Mouse (Mus musculus) c-Kit-positive CD71-positive TER-119-positive erythroid progenitor cells, embryonic 14.5 days (primary cell): ENCODE measurements around the gene Senp6.

Experiments used
- DNase-seq: peaks from one replicate; pipeline ENCODE4 v3.0.0-alpha.2; 2013; ENCODE audit warnings: low spot score

The Senp6 gene

DNA sequence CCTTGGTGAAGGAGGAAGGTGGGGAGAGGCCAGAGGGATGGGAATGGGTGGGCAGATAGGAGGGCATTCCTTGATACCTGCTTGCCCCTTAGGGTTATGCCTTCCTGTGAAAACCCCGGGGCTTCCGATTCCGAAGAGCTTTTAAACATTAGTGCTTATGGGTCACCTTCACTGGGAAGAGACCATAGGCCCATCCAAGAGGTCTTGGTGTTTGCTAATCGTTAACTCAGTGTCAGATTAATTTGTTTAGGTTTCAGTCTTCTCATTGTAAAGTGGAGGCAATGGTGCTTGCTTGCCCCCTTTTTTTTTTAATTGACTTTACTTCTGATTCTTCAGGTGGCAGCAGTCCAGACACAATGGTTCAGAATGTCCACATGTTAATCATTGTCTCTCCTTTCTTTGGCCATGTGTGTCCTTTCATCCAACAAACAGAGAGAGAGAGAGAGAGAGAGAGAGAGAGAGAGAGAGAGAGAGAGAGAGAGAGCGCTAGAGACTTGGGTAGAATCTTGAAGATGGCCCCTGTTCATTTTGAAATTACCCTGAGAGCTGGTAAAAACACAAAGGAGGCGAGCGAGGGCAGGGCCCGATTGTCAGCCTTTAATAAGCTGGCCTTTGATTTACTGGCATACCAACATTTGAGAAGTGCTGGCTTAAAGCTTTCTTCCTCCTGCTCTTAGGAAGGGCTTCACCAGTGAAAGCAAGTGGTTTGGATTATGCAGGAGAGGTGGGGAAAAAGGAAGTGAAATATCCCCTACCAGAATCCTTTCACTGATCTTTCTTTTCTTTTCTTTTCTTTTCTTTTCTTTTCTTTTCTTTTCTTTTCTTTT is 105.9 kb downstream of the Senp6 start:
- DNase-seq: no peak

DNA sequence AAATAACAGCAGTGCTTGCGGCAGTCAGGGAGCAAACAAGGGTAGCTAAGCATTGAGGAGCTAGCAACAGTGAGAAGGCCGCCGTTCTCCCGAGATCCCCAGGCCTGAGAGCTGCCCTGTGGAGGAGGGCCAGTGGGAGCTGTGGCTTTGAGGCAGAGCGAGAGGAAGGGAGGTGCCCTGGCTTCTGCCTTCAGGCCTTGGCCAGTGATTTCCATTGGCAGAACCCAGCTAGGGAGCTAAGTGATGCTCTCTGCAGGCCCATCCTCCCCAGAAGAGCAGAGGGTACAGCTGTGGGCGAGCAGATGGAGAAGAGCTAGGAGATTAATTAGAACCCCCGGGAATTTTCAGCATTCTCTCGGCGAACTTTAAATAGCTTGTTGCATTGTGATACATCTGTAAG is 106.9 kb downstream of the Senp6 start:
- DNase-seq: no peak

DNA sequence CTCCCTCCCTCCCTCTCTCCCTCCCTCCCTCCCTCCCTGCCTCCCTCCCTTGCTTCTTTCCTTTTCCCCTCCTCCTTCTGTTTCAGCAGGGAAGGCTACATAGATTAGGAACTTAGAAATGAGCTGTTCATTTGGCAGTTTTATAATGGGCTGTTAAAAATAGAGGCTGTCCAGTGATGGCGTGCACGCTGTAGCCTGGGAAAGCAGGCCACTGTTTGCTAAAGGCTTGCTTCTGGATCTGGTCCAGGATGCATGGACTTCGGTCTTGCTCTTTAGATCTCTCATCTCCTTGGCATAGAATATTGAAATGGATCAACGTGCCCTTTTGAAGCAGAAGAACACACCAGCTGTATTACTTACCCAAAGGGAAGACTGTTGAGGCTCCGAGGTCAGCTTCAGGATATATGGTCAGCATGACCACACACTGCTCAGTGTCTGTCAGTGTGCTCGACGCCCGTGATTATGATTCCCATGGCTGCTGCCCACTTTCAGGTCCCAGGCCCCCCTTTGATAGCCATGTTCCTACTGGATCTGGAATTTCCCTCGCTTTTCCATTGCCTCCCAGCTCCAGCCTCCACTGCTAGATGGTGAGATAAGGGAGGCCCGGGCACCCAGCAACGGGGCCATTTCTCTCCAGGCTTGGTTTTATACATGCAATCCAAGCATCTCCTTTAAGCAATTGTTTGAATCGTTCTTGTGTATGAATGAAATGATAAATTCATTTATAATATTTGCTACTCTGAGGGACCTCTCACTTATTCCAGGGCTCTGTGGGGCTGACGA is 110.2 kb downstream of the Senp6 start:
- DNase-seq: no peak

- DNase-seq: no peak
Measured at GRCm38 (mm10) chr9:80178670-80179069, 112.0 kb downstream of the Senp6 start.

GRCm38 (mm10) chr9:80179688-80180087 is 113.0 kb downstream of the Senp6 start:
- no peak for DNase-seq

- DNase-seq: no peak
Measured at GRCm38 (mm10) chr9:80180771-80181170, 114.1 kb downstream of the Senp6 start.

DNA sequence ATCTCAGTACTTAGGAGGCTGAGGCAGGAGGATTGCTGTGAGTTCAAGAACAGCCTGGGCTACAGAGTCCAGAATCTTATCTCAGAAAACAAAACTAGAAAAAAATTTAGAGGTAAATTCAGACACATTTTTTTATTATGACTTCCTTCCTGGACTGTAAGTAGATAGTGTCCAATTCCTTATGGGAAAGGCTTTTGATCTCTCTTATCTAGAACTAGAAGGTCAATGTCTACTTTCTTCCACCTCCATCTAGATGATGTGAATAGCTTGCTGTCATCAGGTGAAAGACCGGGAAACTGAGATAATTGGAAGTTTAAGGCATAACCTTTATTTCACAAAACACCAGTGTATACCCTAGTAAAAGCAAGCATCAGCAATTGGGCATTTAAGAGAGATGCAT is 115.0 kb downstream of the Senp6 start:
- no peak for DNase-seq

DNA sequence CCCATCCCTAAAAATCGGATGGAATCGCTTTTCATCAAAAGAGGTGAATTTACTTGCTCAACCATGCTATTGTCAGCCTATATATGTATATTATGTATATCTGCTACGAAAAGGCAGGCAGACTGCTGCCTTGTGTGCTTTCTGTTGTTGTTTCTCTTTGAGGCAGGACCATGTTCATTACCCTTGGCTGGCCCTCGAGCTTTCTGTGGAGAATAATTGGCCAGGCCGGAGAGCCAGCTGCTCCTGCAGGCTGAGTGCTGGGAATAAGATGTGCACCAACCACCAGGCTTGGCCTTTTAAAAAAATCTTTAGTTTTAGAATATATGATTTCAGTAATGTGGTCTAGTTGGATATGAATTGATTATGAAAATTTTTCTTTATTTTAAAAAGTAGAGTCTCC is 117.4 kb downstream of the Senp6 start:
- no peak for DNase-seq

DNA sequence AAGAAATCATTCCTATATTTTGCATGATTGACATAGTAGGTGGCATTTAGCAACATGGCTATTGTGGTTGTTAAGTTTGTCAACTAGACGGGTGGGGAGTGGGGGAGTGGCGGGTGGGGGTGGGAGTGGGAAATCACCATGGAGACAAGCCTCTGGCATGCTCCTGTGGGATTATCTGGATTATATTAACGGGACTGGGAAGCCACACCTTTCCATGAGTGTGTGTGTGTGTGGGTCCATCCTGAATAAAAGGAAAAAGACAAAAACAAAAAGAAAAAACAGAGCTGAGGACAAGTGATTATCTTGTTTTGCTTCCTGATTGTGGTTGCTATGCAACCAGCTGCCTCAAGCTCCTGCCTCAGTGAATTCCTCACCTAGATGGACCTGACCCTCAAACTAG is 119.0 kb downstream of the Senp6 start:
- no peak for DNase-seq

DNA sequence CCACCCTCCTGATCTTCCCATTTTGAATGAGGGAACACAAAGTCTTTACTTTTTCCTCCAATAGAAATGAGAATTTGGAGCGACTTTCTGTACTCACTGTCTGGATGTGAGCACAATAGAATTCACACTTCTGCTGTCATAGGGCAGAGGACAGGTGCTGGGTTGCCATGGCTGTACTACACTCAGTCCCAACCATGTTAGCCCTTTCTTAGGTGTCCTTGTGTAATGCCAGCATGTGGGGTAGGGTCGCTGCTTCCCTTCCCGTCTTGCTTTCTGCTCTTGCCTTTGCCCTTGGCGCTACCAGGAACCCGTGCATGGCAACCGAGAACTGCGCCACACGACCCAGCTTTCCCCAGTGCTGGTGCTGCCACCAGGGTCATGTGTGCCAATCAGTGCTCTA is 120.0 kb downstream of the Senp6 start:
- DNase-seq: no peak

DNA sequence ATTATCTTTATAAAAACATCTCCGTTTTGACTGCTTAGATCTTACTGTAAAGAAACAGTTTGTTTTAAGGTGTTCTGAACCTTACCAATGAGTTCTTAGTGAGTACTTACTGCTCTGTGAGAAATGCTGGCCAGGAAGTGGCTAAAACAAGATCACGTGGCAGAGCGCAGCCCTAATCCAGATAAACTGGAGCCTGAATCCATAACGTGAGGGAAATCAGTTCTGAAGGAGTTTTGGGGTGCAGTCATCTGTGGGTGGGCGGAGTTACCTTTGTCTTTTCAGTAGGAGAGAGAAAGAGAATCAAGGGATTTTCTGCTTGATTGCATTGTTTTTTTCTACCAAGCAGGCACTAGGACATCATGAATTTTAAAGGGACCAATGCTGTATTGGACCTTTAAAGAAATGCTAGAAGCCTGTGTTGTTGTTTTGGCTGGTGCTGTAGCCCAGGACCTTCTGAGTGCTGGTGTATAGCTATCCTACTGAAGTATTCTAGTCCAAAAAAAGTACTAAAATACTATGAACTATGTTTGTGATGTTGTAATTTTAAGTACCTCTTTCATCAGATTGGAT is 121.7 kb downstream of the Senp6 start:
- no peak for DNase-seq

DNA sequence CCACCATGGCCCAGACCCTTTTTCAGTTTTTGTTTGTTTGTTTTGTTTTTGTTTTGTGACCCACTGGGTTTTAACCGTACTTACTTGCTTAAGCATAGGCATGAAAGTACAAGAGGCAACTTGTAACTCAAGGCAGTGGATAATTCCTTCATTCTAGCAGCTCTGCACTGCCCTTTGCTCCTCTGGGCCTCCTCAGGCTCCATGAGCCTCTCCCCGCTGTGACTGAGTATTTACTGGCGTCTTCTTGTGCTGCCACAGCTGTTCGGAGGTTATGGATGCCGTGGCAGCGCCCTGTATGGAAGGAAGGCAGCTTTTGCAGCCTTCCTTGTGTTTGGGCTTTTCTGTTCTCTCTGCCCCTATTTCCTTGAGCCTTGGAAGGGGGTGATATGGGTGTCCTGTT is 124.5 kb downstream of the Senp6 start:
- DNase-seq: no peak

GRCm38 (mm10) chr9:80192324-80192723 is 125.6 kb downstream of the Senp6 start:
- DNase-seq: no peak

- DNase-seq: no peak
Measured at GRCm38 (mm10) chr9:80194446-80194845, 127.7 kb downstream of the Senp6 start.
